Mouse (Mus musculus) adrenal gland (tissue): ENCODE results near the gene Hspb11.

Source experiments
- intact Hi-C: fragments of 180-260 bp; cut with DNase I; formaldehyde crosslinking; loops from one replicate; pipeline ENCODE4 v1.15.1; 2025
- long read RNA-seq, 2 experiments: library from polyadenylated mRNA; unstranded; transcript quantifications; one replicate each; pipeline ENCODE4 v2.0.0; 2020; ENCODE audit warnings: borderline replicate concordance in 1 of 2; ENCODE audit not compliant: insufficient replicate concordance in 1 of 2

The Hspb11 gene
- long read RNA-seq, experiment 1, transcript Hspb11-201 (6 exons, 608 nt), result major isoform, 11 of 13 reads
- long read RNA-seq, experiment 1, partial matches to known transcripts, result 0 of 13 reads
- long read RNA-seq, experiment 1, other reads (novel, unspliced or antisense), result 0 of 13 reads
- long read RNA-seq, experiment 2, transcript Hspb11-202 (6 exons, 607 nt), result major isoform, 10 of 23 reads
- long read RNA-seq, experiment 2, transcript Hspb11-201 (6 exons, 608 nt), result major isoform, 10 of 23 reads
- long read RNA-seq, experiment 2, partial matches to known transcripts, result 0 of 23 reads
- long read RNA-seq, experiment 2, other reads (novel, unspliced or antisense), result 2 of 23 reads

DNA sequence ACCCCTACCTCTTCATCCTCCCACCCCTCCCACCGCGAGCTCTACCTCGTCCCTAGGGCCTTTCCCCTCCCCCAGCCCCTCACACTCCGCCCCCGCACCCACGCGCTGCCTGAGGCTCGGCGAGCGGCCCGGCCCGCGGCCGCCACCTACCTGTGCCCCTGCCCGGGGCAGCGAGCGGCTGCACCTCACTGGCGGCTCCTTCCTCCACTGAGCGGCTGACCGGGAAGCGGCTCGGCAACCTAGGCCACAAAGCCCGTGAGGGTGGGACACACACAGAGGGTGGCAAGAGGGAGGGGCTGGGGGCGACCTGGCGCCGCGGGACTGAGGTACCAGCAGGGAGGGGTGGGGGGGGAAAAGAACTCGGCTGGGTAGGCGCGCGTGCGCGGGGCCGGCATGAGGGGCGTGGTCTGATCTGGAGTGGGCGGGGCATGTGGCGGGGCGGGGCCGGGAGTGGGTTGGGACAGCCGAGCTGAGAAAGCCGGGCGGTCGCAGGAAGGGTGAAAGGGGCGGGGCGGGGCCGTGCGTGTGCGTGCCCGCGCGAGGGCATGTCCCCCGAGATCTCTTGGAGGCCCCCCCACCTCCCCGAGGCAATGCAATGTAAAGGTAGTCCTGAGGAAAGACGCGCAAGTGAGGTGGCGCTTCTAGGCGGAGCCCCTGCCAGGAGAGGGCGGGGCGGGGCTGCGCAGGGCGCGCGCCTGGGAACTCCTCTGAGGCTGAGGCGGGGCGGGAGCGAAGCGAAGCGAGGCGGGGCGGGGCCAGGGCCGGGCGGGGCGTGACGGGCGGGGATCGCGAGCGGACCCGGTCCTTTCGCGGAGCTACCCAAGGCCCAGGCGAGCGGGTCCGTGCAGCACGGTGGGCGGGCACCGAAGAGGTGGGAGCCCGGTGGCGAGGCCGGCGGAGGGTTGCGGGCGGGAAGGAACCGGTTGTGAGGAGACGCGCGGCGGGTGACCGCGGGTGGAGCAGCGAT lies at the start of gene Hspb11, which contains the start of gene Lrrc42:
Hspb11 (plus strand) TSS at position 469 of the 967 bp plus-strand sequence.
Lrrc42 (minus strand) TSS at position 408 of the 967 bp plus-strand sequence.
- intact Hi-C loops, result loop anchor here (5.0 kb wide), 1 partner anchor 59 kb away; the partner anchor contains the start of gene Yipf1

DNA sequence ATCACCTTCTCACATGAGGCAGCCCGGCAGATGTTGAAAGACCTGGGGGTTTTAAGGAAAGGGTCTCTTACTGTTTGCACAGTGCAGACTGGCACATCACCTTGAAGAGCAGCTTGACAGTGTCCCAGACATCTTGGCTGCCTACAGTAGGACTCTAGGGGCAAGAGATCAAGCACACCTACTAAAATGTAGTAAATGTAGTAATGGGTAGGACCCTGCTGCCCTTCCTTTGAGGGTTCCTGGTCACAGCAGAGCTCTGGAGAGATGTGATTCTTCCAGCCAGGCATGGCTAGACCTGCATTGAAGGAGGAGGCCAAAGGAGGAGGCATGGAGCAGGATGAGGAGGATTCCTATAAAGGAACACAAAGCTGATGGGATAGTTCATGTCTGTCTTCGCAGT lies 46.4 kb upstream of the Hspb11 start:
- intact Hi-C loops, result no loop called here

DNA sequence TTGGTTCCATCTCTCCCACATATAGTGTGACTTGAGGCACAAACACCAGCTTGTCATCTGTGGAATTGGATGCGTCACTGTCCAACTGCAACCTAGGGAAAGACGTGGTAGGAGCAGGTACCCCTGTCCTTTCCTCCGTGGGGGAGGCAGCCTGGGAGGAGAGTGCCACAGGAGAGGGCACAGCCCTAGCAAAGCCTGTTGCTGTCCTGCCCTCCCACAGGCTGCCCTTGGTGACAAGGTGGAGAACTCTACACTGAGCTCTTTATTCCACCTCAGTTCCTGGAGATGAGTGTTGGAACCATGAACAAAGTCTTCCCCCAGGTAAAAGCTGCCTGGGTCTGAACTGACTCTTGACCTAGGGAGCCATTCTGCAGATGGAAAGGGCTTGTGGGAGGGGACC lies 44.5 kb upstream of the Hspb11 start, which contains the start of gene Ldlrad1:
Ldlrad1 (plus strand) TSS at position 301 of the 400 bp plus-strand sequence.
- intact Hi-C loops, result no loop called here

DNA sequence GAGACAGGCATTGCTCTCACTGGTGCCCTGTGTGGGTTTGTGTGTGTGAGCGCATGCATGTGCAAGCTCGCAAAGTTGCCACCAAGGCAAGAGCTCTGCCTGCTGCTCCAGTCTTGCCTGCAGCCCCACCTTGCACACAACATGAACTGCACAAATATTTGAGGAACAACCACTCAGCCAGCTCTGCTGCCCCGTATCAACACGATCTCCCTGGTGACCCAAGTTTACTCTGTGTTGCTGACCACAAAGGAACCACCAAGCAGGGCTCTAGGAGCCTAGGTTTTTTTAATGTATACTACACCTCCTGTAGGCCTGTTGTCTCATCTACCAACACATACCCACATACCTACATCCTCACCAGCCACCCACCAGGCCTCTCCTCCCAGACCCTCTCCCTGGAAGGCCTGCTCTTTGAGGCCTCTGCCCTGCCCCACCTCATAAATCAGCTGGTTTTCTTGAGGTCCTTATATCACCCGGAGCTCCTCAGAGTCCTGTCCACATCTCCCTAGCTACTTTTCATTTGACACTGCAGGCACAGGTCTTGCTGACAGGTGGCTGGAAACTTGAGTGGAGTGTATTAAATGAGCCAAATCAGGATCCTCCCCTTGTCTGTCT lies 42.8 kb upstream of the Hspb11 start:
- intact Hi-C loops, result no loop called here

DNA sequence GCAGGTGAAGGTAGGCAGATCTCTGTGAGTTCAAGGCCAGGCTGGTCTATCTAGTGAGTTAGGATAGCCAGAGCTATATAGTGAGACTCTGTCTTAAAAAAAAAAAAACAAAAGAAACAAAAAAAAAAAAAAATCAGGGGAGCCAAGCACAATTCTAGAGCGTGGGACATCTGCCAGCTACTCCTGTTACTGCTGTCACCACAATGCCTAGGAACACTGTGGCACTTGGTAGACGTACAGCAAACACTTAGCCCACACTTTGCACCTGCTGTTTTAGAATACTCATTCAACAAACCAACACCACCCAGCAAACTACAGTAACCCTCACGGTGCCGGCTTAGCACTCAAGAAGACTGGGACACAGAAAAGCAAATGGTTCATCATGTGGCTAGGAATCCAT lies 41.9 kb upstream of the Hspb11 start:
- intact Hi-C loops, result no loop called here

DNA sequence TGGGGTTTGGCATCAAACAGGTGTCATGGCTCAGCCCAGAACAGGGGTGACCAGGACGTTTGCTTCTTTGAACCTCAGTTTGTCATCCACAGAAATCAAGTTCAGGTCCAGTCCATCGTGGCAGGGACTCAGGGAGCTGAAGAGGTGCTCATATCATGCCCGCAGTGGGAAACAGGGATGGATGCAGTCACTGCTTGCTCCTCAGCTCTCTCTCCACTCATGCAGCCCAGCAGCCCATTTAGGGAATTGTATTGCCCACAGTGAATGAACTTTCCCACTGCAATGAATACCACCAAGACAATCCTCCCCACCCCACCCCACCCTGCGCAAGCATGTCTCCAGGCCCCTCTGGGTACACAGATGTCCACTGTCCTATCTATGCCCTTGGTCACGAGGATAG lies 41.5 kb upstream of the Hspb11 start:
- intact Hi-C loops, result no loop called here

DNA sequence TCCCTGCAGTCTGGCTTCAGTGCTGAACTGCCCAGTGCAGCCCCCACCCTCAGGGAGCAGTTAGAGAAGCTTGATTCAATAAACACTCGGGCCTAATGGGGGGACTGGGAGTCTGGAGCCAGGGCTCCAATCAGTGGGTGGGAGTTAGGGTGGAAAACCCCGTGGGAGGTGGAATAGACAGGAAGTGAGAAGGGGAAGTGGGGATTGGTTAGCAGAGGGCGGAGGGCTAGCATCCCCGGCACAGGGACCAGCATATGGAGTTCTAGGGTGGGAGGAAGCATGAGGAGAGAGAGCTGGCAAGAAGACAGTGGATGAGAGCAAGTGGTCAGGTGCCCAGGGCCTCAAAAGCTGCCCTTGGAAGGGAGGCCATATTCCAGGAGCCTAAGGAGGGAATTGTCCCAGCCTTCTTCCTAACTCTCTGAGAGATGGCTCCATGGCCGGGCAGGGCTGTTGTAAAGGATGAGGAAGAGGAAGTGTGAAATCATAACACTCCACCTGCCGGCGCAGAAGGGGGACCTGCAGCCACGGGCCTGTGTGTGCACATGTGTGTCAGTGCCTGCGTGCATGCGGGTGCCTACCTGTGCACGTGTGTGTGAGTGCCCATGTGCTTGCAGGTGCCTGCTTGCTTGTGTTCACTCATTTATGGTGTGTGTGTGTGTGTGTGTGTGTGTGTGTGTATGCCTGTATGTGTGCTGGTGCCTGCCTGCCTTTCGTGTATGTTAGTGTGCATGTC lies 39.9 kb upstream of the Hspb11 start:
- intact Hi-C loops, result no loop called here

DNA sequence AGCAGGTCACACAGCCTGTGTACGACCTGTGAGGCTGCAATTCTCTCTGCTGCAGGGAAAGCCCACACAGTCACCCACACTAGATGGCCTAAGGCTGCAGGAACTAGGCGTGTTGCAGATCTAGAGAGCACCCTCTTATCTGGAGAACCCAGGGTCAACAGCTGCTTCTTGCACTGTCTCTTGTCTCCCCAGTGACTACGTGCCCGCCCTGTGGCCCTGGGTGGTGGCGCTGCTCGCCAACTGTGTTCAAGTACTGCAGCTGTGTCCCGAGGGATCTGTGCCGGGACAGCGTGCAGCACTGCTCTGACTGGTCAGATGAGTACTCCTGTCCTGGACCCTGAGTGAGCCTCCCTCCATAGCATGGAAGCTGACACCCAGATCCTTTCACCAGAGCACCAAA lies 35.8 kb upstream of the Hspb11 start:
- intact Hi-C loops, result no loop called here

DNA sequence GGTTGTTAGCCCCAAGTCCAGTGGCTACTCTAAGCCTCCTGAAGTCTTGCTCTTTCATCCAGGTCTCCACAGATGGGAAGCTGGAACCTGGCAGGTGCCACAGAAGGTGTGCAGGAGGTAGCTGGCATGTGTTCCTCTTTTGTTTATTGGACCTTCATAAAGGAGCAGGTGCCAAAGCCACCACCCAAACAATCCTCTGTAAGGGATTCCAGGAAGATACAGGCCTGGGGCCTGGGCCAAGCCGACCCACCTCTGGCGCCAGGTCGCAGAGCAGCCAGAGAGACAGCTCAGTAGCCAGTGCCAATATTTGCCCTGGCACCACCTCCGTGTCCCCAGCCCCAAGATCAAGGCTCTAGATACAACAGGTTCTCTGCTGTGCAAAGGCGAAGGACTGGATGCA lies 31.9 kb upstream of the Hspb11 start:
- intact Hi-C loops, result no loop called here

DNA sequence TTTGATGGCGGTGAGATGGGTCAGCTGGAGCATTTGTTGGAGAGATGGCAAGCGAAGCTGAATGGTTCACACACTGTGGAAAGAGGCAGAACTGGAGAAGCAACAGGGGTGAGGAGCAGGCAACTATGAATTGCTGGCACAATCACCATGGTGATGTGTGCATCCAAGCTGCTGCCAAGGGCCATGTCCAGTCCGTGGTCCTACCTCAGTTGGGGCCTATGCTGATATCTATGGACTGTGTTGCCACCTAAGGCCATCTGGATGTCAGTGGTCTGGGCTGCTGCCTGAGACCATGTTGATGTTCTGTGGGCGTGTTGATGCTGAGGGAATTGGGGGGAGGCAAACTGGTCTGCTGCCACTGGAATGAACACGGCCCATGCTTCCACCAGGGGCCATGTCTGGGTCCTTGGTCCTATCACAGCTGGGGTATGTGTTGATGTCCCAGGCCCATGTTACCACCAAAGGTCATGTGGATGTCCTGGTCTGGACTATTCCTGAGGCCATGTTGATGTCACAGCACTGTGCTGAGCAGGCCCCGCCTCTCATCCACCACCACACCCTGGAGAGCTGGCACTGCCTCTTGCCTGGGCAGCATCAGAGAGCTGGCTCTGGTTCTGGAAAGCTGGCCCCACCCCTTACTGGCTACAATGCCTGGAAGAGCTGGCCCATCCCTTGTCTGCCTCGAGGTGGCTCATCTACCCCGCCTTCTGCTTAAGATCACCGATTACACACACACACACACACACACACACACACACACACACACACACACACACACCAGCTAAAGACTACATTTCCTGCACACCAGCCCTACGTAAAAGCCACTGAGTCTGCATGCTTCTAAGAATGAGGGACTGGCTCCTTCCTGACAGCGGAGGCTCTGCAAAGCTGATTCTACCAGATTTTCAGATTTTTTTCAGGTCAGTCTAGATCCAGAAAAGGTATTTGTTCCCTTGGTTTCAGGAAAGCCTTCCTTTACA lies 29.9 kb upstream of the Hspb11 start:
- intact Hi-C loops, result no loop called here

DNA sequence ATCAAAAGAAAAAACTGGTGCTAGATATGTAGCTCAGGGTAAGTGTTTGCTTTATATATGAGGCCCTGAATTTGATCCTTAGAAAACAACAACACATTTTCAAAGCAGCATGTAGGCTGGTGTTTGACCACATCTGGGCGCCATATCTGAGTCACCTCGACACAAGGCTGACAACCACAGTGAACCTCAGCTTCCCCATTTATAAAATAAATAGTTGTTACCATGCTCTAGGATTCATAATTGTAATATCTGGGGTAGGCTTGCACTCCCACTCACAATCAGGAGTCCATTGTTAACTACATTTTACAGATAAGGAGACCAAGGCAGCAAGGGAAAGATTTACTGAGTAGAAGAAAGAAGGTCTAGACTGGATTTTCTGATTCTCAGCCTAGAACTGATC lies 27.1 kb upstream of the Hspb11 start:
- intact Hi-C loops, result no loop called here

DNA sequence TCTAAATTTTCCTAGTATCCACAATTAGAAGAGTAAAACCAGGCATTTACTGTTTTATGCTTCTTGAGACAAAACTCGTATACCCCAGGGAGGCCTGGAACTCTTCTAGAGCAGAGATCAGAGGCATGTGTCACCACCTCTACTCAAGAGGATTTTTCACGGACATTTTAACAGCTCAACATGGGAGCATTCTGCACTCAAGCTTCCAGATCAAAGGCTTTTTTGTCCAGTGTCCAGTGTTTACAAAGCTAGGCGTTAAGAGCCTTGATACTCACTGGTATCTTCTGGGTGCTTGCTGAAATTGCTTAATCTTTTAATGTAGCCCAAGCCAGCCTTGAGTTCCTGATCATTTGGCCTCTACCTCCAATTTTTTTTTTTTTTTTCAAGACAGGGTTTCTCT lies 21.2 kb upstream of the Hspb11 start:
- intact Hi-C loops, result no loop called here

DNA sequence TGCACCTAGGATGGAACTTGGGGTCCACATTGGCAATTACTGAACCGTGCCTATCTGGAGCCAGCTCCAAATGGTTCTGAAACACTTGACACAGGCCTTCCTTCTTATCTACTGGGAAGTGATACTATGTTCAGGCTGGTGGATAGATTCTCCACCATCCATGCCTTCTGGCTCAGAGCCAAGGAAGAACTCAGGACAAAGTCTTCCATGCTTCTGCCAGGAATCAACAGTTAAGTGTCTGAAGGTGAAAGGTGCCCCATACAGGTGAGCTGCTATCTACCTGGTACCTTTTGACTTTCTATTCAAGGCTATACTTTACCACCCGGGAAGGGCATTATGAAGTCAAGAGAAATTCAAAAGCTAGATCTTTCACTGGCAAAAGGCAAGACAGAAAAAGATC lies 15.1 kb upstream of the Hspb11 start:
- intact Hi-C loops, result loop anchor here (5.0 kb wide), 1 partner anchor 46 kb away; no protein-coding TSS in a partner anchor

DNA sequence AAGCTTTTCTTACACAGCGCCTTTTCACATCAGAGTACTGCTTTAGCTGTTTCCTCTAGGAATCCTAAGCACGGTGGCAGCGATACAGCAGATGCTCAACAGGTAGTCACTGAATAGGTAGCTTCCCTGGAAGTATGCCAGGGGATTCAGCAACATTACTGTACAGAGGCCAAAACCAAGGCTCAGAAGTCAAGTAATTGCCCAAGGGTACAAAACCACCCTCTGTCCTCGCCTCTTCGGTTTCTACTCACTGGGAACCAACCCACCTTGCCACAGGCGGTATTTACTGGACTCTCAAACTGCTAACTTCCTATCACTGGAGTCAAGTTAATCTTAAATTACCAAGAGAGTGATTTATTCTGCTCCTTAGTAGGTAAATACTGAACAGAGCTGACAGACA lies 13.2 kb upstream of the Hspb11 start:
- intact Hi-C loops, result no loop called here

DNA sequence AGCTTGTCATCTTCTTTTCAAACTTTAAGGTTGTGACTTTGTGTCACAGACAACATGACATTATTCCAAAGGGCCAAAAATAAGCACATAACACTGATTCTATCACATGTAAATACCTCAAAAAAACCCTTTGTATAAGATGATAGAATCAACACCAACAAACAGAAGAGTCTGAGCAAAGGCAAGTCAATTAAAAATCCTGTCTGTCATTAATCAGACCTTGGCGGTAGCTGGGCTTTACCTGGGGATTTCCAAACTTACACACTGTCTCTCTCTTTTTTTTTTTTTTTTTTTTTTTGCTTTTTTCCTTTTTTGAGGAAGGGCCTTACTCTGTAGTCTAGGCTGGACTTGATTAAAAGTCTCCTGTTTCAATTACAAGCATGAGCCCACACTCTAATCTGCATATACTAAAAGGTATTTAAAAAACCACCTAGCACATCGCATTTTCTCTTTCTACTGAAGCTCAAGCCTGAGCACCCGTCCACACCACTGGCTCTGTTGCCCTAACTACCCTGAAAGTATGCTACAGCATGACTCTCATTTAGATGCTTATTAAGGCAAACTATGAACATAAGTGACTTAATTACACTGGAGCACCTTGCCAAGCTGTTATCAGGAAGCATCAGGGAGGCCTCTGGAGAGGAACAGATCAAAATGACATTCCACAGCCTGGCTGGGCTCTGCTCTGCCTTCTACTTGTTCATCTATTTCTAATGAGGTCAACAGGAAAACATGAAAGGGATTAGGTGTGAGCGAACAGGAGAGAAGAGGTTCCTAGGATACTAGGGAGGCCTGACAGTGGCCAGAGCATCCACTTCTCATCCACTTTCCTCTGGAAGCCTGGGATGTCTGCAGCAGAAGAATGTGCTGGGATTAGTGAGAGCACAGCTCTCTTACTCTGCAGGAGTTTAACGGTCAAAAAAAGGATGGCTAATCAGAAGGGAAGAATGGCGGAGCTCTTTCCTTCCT lies 9.7 kb upstream of the Hspb11 start:
- intact Hi-C loops, result no loop called here

DNA sequence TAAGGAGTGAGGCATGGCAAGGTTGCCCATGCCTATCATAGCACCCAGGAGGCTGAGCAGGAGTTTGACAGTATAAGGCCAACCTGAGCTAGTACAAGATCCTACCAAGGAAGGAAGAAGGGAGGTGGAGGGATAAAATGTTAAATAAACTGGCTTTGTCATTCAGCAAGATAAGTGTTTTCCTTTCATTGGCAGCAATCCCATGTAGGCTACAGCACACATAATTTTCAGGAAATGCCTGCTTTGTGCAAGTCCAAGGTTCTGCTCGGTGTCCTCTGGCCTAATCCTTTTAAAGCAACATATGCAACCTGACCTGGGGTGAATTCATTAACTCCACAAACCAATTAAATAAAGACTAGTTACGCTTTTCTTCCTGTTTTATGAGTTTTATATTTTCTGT lies 8.0 kb upstream of the Hspb11 start:
- intact Hi-C loops, result loop anchor here (5.0 kb wide), 1 partner anchor 102 kb away; no protein-coding TSS in a partner anchor

DNA sequence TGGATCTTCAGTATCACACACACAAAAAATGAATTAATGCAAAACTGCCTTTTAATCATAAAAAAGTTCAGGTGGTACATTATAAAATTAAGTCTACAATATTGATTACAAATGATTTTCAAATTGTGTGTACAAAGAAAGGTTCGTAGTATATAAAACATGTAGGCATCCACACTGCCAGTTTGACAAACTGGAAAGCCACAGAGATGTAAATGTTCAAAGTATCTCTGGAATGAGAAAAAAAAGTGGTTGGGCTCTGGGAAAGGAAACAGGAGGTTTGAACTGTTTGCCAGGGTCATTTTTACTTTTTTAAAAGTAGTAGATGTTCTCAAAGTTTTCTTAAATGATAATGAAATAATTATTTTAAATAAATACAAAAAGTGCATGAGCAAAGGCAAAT lies 7.4 kb upstream of the Hspb11 start:
- intact Hi-C loops, result loop anchor here (5.0 kb wide), 1 partner anchor 101 kb away; no protein-coding TSS in a partner anchor

DNA sequence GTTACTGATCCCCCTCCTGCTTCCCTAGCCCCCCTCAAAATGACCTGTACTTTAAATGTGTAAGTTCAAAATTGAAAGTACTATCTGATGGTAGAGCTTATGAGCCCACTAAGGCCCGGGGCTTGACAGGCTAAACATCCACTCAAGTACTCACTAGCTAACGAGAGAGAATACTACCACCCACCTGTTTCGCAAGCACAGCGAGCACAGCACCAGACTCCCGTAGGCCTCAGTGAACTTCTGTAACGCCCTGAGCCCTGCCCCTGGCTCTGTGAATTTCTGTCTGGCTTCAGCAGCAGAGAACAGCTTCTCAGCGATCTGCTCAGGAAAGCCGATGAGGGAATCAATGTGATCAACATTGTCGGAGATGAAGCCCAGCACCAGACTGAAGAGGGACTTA lies 6.3 kb upstream of the Hspb11 start:
- intact Hi-C loops, result loop anchor here (5.0 kb wide), 1 partner anchor 100 kb away; no protein-coding TSS in a partner anchor
